Mouse (Mus musculus) spleen, adult 2 months (tissue): ENCODE results near the gene Gm20388. TPM values are rescaled to one million over a fixed set of nuclear protein-coding genes. Genes with fewer than 3 reads are reported as not detected.

Experiments used
- DNase-seq, 2 experiments: peaks; one replicate each; pipeline versions ENCODE4 v3.0.0 to v3.0.0-alpha.2; 2012 to 2021; ENCODE audit warnings: low spot score in 2 of 2, low read depth in 1 of 2
- H3K27ac ChIP-seq: fragments of 200-500 bp; 2 replicates; pipeline ENCODE4 v1.5.1; 2012; ENCODE audit warnings: low read length, inconsistent platforms; ENCODE audit not compliant: insufficient read depth
- H3K27me3 ChIP-seq: fragments of 200-500 bp; 2 replicates; pipeline ENCODE4 v1.6.1; 2012; ENCODE audit warnings: mild to moderate bottlenecking, moderate library complexity, low read length, inconsistent platforms; ENCODE audit not compliant: control insufficient read depth, insufficient read depth
- H3K36me3 ChIP-seq: fragments of 200-500 bp; 2 replicates; pipeline ENCODE4 v1.6.1; 2012; ENCODE audit warnings: mild to moderate bottlenecking, low read length, inconsistent platforms; ENCODE audit not compliant: control insufficient read depth, insufficient read depth
- H3K4me1 ChIP-seq: fragments of 200-500 bp; 2 replicates; pipeline ENCODE4 v1.6.1; 2011; ENCODE audit warnings: inconsistent platforms; ENCODE audit not compliant: control insufficient read depth, insufficient read depth, insufficient read length
- H3K4me3 ChIP-seq: fragments of 200-500 bp; 2 replicates; pipeline ENCODE4 v1.5.1; 2011; ENCODE audit warnings: mild to moderate bottlenecking, inconsistent platforms; ENCODE audit not compliant: insufficient read depth, insufficient read length; ENCODE audit errors: extremely low read depth
- CTCF ChIP-seq: fragments of 200-500 bp; IDR thresholded peaks from 2 replicates; pipeline ENCODE4 v1.5.1; 2011; ENCODE audit warnings: mild to moderate bottlenecking, inconsistent platforms; ENCODE audit not compliant: insufficient read depth, insufficient read length, insufficient replicate concordance; ENCODE audit errors: extremely low read depth
- POLR2A ChIP-seq: fragments of 200-500 bp; IDR thresholded peaks from 2 replicates; pipeline ENCODE4 v1.6.1; 2011; ENCODE audit warnings: low read depth, low read length, inconsistent platforms
- WGBS: fragments of 180-500 bp; shearing (Covaris S2); methylation state at CpG from one replicate; pipeline ENCODE4 v1.1.7; 2018; 5-methylcytosine and 5-hydroxymethylcytosine counted together
- polyA plus RNA-seq: library from polyadenylated mRNA; depleted of rRNA; stranded (reverse); fragments of >200 nt; gene quantifications from 2 replicates; pipeline ENCODE4 v1.2.3, GENCODE M21; 2012

Gene Gm20388
- polyA plus RNA-seq, 1 experiment = 26.1 TPM

DNA sequence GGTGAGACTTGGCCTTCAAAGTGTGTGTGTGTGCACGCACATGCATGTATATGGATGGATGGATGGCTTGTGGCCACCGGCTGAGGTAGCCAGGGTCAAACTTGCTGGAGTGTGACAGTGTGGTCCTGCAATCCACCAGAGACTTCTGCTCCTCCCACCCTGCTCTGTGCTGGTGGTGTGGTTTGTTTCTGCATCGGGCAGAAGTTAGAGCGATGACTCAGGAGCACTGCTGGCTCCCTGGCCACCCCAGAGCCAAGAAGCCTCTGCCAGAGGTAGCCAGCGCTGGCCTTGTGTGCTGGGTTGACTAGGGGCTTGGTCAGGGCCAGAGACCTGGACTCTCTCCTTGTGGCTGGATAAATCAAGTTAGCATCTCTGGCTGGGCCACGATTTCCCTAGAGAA is 2316.7 kb downstream of the Gm20388 start:
- no peak for DNase-seq
- no peaks in the 10 kb centered on the region for H3K36me3 ChIP-seq
- no peak overlapping the region for H3K4me3 ChIP-seq
- no peak overlapping the region for H3K27ac ChIP-seq
- WGBS = 58% methylated on average over 6 of the region's 6 CpGs
- H3K27me3 ChIP-seq = peaks cover 15% of the 10 kb centered on the region
- TF ChIP-seq POLR2A (no peak), CTCF (no peak)
- H3K4me1 ChIP-seq = peaks cover 3% of the 10 kb centered on the region; the same call in 1 of the 2 replicates

DNA sequence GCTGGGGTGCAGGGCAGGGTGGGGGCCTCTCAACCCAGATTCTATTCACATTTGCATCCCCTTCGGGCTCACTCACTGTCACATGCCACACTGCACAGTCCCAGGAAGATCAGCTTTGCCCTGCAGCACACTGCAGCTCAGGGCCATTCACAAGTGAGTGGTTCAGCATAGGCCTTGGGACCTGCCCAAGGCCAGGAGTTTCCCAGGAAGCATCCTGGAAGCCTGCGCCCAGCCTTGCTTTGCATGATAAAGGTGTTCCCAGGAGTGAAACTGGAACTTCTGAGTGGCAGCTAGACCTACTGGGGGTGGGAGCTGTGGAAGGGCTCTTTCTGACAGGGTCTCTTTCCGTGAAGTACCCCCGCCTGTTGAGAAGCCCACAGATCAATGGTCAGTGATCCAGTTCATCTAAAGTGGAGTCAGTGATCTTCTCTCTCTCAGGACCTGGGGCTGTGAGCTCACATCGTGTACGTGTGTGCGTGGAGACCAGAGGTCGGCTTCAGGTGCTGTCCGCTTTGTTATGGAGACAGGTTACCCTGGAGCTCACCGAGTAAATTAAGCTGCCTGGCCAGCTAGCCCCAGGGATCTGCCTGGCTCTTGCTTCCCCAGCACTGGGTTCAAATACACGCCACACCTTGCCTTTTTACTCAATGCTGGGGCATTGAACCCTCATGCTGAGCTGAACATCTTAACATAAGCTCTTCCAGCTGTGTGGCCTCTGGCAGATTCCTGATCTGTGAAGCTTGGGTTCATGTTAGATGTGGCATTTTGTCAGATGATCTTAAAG is 2318.3 kb downstream of the Gm20388 start:
- WGBS = 84% methylated on average over 11 of the region's 11 CpGs
- Histone ChIP-seq H3K4me3 (no peak overlapping the region), H3K36me3 (no peaks in the 10 kb centered on the region), H3K4me1 (peaks cover 3% of the 10 kb centered on the region; the same call in 1 of the 2 replicates), H3K27me3 (peaks cover 15% of the 10 kb centered on the region), H3K27ac (no peak overlapping the region)
- no peak for TF ChIP-seq CTCF
- no peak for TF ChIP-seq POLR2A
- no peak for DNase-seq

DNA sequence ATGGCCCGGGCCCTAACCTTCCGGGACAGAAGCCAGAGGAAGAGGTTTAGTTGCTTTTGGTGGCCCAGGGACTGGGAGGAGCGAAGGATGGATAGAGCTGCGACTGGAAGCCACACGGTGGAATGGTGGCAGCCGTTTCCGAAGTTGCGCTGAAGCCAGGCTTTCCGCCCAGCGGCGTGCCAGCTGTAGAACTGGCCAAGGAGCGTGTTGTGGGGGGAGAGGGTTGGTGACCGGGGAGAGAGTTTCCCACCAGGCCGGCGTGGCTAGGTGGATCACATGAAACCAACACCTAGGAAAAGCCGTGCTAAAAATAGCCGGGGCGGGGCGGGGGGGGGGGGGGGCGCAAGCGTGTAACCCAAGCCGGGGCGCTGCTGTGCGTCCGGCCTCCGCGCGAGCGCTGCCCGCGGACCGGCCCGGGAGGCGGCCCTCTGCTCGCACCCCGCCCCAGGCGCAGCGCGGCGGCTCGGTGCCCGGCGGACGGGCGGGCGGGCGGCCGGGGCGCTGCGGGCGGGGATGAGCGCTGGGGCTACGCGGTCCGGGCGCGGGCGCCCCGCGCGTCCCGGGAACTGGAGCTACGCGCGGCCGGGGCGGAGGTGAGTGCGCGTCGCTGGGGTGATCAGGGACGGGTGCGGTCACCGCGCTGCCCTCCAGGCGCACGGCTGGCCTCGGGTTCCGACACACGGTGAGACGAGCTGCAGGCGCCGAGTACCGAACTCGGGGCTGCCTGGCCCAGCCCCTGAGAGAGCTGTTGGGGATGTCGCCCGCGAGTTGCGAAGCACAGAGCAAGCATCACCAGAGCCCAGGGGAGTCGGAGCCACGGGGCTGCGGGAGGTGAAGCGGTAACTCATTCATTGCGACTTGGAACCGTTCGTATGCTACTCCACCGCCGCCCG is 2319.4 kb downstream of the Gm20388 start:
- TF ChIP-seq CTCF = no peak
- no peak for TF ChIP-seq POLR2A
- no peak for DNase-seq
- 2% methylated on average over 78 of the region's 98 CpGs for WGBS
- no peak overlapping the region for H3K27ac ChIP-seq
- peak overlapping the region; percentile 45 for H3K4me3 ChIP-seq
- peaks cover 15% of the 10 kb centered on the region for H3K27me3 ChIP-seq
- H3K36me3 ChIP-seq = no peaks in the 10 kb centered on the region
- H3K4me1 ChIP-seq = peaks cover 3% of the 10 kb centered on the region; the same call in 1 of the 2 replicates

DNA sequence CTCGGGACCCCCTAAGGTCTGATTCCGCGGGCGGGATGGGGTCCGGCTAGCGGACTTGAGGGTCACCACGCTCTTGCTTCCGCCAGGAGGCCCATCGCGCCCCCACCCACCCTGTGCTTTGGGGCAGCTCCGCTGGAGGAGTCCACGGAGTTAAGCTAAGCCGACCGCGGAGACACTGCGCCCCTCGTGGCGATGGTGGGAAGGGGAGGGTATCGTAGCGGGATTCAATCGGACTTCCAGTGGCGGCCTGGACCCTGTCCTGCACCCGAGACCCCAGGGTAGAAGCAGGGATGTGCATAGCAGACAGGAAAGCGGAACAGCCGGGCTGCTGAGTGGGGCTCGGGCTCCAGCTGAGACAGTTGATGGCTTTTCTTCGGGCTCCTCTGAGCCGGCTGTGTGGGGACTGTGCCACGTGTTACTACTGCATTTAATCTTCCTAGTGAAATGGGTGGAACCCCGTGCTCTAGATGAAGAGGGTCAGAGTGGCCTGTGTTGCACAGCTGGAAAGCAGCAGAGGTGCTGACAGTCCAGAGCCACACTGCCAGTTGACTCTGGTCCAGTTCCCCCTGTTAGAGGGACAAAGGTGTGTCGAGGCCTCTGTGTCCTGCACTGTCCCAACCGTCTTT is 2320.2 kb downstream of the Gm20388 start:
- Histone ChIP-seq H3K27ac (no peak overlapping the region), H3K4me1 (peaks cover 3% of the 10 kb centered on the region; the same call in 1 of the 2 replicates), H3K27me3 (peaks cover 15% of the 10 kb centered on the region), H3K36me3 (no peaks in the 10 kb centered on the region), H3K4me3 (peak overlapping the region; percentile 45)
- DNase-seq = peak in 1 of 2 experiments; percentile 33
- WGBS = 8% methylated on average over 32 of the region's 32 CpGs
- TF ChIP-seq CTCF (peak; percentile 65; the same call in 1 of the 2 replicates), POLR2A (no peak)

DNA sequence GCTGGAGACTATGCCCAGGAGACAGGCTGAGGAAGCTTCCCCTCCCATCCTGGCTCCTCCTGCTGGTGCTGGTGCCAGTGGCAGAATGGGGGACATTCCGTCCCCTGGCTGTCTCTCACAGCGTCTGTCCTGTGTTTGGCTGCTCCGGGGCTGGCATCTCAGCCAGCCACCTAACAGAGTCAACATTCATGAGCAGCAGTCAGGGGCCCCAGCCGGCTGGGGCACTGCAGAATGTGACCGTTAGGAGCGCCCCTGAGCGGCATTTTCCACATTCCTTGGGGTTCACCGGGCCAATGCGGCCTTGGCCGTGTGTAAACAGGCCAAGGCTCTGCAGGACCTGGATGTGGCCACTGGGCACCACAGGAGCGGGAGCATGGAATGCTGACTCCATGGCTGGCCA is 2323.4 kb downstream of the Gm20388 start:
- H3K27ac ChIP-seq = no peak overlapping the region
- TF ChIP-seq POLR2A = no peak
- no peak for TF ChIP-seq CTCF
- 76% methylated on average over 11 of the region's 11 CpGs for WGBS
- no peak for DNase-seq
- H3K4me3 ChIP-seq = no peak overlapping the region
- H3K27me3 ChIP-seq = peaks cover 13% of the 10 kb centered on the region
- H3K4me1 ChIP-seq = peaks cover 3% of the 10 kb centered on the region; the same call in 1 of the 2 replicates
- no peaks in the 10 kb centered on the region for H3K36me3 ChIP-seq

DNA sequence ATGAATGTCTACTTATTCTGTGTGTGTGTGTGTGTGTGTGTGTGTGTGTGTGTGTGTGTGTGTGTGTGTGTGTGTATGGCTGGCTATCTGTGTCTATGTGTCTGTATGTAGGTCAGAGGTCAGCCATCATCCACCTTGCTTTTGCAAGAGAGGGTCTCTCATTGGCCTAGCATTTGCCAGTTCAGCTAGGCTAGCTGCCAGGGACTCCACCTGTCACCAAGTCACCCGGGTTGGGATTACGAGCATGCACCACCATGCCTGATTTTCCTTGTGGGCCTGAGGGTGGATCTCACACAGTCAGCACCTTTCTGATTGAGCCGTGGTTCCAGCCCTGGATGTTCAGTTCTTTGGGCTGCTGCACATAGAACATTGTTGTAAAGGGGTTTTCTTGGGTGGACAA is 2325.9 kb downstream of the Gm20388 start:
- no peak for DNase-seq
- no peaks in the 10 kb centered on the region for H3K4me1 ChIP-seq
- no peaks in the 10 kb centered on the region for H3K27me3 ChIP-seq
- 83% methylated on average over 3 of the region's 3 CpGs for WGBS
- TF ChIP-seq POLR2A (no peak), CTCF (no peak)
- no peaks in the 10 kb centered on the region for H3K36me3 ChIP-seq
- H3K4me3 ChIP-seq = no peak overlapping the region
- H3K27ac ChIP-seq = no peak overlapping the region
